Mouse (Mus musculus): ENCODE results near the gene Ffar2. TPM values are rescaled to one million over a fixed set of nuclear protein-coding genes. Genes with fewer than 3 reads are reported as not detected.
"Not testable (repeated sequence)": the region's sequence is repeated elsewhere in the genome, so short reads cannot be mapped to it uniquely, and the experiment has no call there.

Ffar2 gene
- polyA plus RNA-seq, 1 experiment from 2014 or later = not detected

DNA sequence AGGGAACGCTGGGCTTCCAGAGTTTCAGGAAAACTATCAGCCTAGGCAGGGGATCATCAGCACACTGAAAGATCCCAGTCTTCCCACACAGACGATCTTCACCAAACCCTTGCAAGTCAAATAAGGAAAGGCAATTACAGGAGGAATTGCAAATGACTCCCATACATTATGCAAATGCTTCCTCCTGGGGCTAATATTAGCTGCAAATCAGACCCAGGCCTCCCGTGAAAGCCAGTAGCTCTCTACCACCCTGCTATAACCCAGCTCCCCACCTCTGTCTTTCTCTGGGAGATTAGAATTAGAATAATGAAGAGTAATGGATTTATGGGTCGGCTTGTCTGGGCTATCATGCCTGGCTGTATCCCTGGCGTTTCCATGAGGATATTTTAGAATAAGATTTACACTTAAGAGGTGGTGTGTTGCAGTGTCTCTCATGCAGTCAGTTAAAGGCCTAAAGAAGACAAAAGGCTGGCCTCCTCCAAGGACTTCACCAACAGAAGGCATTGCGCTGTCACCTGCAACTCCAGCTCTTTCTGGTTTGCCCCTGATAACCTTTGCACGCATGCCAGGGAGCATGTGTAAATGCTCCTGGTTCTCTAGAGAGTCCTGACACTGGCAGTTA is 21.2 kb upstream of the Ffar2 start:
- Histone ChIP-seq H3K36me3 (no peaks in the 10 kb centered on the region), H3K27ac (no peak overlapping the region), H3K4me1 (no peaks in the 10 kb centered on the region), H3K4me2 (replicated peaks) (no peak overlapping the region), H3K4me3 (no peak overlapping the region), H3K9me3 (no peaks in the 10 kb centered on the region), H3K9ac (no peak overlapping the region), H3K27me3 (no peaks in the 10 kb centered on the region; the same call in 1 of the 2 replicates)
- WGBS = 44% methylated on average over 7 of the region's 7 CpGs
- no peak for ATAC-seq (ENCODE audit: insufficient number of reproducible peaks, insufficient read depth, low FRiP score, low TSS enrichment)

DNA sequence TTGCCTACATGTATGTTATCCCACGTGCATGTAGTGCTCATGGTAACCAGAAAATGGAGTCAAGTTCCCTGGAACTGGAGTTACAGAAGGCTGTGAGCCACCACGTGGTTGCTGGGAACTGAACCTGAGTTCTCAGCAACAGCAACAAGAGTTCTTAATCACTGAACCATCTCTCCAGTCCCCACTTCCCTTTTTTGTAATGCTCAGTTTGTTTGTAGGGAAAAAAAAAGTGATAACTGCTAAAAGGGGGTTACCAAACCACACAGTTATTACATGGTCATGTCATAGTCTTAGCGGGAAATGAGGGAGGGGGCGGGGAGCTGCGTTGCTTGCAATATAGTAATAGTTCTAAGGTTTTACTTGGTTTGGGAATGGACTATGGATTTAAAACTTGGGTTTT is 18.5 kb upstream of the Ffar2 start:
- Histone ChIP-seq H3K36me3 (no peaks in the 10 kb centered on the region), H3K9me3 (no peaks in the 10 kb centered on the region), H3K27ac (no peak overlapping the region), H3K9ac (no peak overlapping the region), H3K27me3 (no peaks in the 10 kb centered on the region), H3K4me3 (no peak overlapping the region), H3K4me2 (replicated peaks) (no peak overlapping the region), H3K4me1 (no peaks in the 10 kb centered on the region)
- no peak for ATAC-seq (ENCODE audit: insufficient number of reproducible peaks, insufficient read depth, low FRiP score, low TSS enrichment)
- 91% methylated on average over 5 of the region's 5 CpGs for WGBS

DNA sequence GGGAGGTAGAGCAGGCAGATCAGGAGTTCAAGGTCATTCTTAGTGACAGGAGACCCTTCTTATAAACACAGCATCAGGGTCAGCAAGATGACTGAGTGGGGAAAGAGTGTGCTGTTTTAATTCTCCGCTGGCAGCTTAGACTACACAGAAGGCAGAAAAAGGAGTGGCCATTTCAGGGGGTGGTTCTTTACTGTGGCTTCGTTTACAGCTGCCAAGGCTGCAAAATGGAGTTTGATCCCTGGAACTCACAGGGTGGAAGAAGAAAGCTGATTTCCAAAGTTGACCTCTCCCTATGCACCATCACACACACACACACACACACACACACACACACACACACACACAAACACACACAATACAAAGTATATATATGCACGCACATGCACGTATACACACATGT is 17.8 kb upstream of the Ffar2 start:
- no peaks in the 10 kb centered on the region for H3K4me1 ChIP-seq
- WGBS = 72% methylated on average over 4 of the region's 4 CpGs
- no peaks in the 10 kb centered on the region for H3K36me3 ChIP-seq
- no peak overlapping the region for H3K9ac ChIP-seq
- no peak overlapping the region for H3K4me2 ChIP-seq (replicated peaks)
- H3K9me3 ChIP-seq = no peaks in the 10 kb centered on the region
- no peak overlapping the region for H3K4me3 ChIP-seq
- ATAC-seq (ENCODE audit: insufficient number of reproducible peaks, insufficient read depth, low FRiP score, low TSS enrichment) = no peak
- H3K27ac ChIP-seq = no peak overlapping the region
- no peaks in the 10 kb centered on the region for H3K27me3 ChIP-seq

DNA sequence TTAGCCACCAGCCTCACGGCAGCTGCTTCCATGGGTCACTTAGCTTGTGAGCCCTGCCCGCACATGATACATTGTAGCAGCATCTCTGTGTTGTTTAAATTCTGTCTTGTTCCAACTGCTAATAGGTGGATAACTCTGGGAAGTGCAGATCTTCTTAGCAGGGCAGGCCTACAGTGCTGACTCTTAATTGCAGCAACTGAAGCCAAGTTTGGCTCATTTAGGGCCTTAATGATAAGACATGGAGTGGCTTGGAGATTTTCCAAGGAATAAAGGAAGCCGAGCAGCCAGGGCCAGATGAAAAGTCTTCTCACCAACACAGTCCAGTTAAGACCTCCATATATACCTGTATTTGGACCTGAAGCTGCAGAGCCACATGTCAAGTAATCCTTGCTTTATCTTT is 16.7 kb upstream of the Ffar2 start:
- Histone ChIP-seq H3K4me1 (no peaks in the 10 kb centered on the region), H3K9ac (no peak overlapping the region), H3K4me3 (no peak overlapping the region), H3K9me3 (no peaks in the 10 kb centered on the region), H3K4me2 (replicated peaks) (no peak overlapping the region), H3K27me3 (no peaks in the 10 kb centered on the region), H3K36me3 (no peaks in the 10 kb centered on the region), H3K27ac (no peak overlapping the region)
- 77% methylated on average over 3 of the region's 3 CpGs for WGBS
- ATAC-seq (ENCODE audit: insufficient number of reproducible peaks, insufficient read depth, low FRiP score, low TSS enrichment) = no peak

DNA sequence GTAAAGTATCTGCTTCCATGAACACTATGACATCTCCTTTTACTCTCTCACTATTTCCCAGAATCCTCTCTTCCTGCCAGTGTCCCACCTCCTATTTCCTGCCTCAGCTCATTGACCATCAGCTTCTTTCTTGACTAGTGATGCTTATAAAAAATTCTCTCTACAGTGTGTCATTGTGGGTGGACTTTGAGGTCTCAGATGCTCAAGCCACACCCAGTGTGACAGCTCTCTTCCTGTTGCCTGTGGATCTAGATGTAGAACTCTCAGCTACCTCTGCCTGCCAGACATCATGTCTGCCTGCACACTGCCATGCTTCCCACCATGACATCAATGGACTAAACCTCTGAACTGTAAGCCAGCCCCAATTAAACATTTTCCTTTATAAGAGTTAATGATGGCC is 13.7 kb upstream of the Ffar2 start:
- H3K4me3 ChIP-seq = no peak overlapping the region
- H3K36me3 ChIP-seq = no peaks in the 10 kb centered on the region
- no peak overlapping the region for H3K4me2 ChIP-seq (replicated peaks)
- no peaks in the 10 kb centered on the region for H3K27me3 ChIP-seq
- no peaks in the 10 kb centered on the region for H3K4me1 ChIP-seq
- H3K9me3 ChIP-seq = no peaks in the 10 kb centered on the region
- H3K9ac ChIP-seq = no peak overlapping the region
- ATAC-seq (ENCODE audit: insufficient number of reproducible peaks, insufficient read depth, low FRiP score, low TSS enrichment) = no peak
- no peak overlapping the region for H3K27ac ChIP-seq

DNA sequence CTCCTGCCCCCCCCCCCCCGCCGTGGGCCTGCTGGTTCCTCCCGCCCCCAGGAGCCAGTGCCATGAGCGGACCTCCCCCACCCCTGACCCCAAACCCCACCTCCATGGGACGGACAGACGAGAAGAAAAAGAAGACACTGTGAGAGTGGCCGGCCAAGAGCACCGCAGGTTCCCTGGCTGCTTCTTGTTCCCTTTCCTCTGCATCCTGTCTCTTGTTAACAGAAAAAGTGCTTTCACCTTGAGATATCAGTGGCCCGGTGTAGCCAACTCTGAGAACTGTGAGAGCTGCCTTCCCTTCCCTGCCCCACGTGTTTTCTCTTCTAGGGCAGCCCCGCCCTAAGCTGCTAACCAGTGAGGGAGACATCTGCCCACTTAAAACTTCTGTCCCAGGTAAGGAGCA is 9.1 kb upstream of the Ffar2 start:
- not testable (repeated sequence) for H3K9ac ChIP-seq; H3K4me1 ChIP-seq; H3K4me3 ChIP-seq; H3K36me3 ChIP-seq; ATAC-seq (ENCODE audit: insufficient number of reproducible peaks, insufficient read depth, low FRiP score, low TSS enrichment); H3K4me2 ChIP-seq (replicated peaks); H3K9me3 ChIP-seq; H3K27ac ChIP-seq; H3K27me3 ChIP-seq
- WGBS = 45% methylated on average over 7 of the region's 11 CpGs

DNA sequence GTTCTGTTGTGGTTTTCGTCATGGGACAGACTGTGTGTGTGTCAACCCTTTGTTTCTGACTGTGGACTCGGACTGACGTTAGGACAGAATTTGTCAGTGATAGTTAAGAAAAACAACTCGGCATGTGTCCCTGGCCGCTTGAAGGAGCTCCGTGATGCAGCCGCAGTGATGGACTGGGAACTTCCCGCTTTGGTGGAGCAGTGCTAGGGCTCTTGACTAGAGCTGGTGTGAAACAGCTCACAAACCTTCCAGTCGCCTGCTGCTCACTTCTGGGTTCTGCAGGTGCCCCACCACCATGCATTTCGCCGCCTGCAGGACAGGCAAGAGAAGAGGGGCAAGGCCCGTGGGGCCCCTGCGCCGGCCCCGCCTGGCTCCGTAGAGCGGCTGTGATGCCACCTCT is 8.7 kb upstream of the Ffar2 start:
- Histone ChIP-seq H3K27me3 (no peaks in the 10 kb centered on the region), H3K27ac (no peak overlapping the region), H3K4me2 (replicated peaks) (no peak overlapping the region), H3K9ac (no peak overlapping the region), H3K4me3 (no peak overlapping the region), H3K4me1 (no peaks in the 10 kb centered on the region), H3K36me3 (no peaks in the 10 kb centered on the region), H3K9me3 (no peaks in the 10 kb centered on the region)
- no peak for ATAC-seq (ENCODE audit: insufficient number of reproducible peaks, insufficient read depth, low FRiP score, low TSS enrichment)
- WGBS = 77% methylated on average over 17 of the region's 17 CpGs

DNA sequence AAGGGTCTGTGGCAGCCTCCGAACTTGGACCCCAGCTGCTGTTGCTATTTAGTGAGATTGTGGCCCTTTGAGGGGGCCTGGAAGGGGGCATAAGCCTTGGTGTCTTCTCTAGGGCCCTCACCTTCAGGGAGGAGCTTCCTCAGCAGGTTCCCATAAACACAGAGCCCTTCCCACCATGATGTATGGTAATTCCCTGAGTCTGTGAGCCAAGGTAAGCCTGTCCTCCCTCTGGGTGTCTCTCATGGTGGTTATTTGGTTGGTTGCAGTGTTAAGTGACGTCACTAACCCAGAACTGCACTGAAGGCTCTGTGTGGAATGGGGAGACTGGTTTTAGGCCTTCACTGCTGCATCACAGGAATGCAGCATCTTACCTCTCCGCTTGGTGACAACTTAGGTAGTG is 5.9 kb upstream of the Ffar2 start:
- no peak for ATAC-seq (ENCODE audit: insufficient number of reproducible peaks, insufficient read depth, low FRiP score, low TSS enrichment)
- H3K9ac ChIP-seq = no peak overlapping the region
- no peaks in the 10 kb centered on the region for H3K9me3 ChIP-seq
- H3K4me3 ChIP-seq = no peak overlapping the region
- H3K4me2 ChIP-seq (replicated peaks) = no peak overlapping the region
- no peaks in the 10 kb centered on the region for H3K4me1 ChIP-seq
- no peaks in the 10 kb centered on the region for H3K36me3 ChIP-seq
- 67% methylated on average over 3 of the region's 3 CpGs for WGBS
- H3K27ac ChIP-seq = no peak overlapping the region
- H3K27me3 ChIP-seq = no peaks in the 10 kb centered on the region

DNA sequence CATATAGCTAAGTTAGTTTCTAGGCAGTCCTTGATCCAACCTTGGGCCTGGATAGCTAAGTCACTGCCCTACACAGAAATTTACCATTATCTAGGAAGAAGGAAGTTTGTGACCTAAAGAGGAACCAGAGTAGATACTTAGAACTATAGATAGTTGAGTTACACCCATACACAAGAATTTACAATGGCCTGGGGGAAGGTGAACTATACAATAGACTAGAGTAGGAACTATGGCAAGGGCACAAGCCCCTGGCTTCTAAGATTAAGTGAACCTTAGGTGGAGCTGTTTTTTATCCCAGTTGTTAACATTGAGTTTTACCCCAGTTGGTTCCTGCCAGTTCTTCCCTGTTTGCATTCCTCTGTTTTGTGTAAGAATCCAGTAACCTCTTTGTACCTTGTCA is 5.3 kb upstream of the Ffar2 start:
- not testable (repeated sequence) for H3K9me3 ChIP-seq; H3K27me3 ChIP-seq; H3K4me1 ChIP-seq; H3K4me3 ChIP-seq; H3K4me2 ChIP-seq (replicated peaks); ATAC-seq (ENCODE audit: insufficient number of reproducible peaks, insufficient read depth, low FRiP score, low TSS enrichment); H3K9ac ChIP-seq; H3K36me3 ChIP-seq; H3K27ac ChIP-seq

DNA sequence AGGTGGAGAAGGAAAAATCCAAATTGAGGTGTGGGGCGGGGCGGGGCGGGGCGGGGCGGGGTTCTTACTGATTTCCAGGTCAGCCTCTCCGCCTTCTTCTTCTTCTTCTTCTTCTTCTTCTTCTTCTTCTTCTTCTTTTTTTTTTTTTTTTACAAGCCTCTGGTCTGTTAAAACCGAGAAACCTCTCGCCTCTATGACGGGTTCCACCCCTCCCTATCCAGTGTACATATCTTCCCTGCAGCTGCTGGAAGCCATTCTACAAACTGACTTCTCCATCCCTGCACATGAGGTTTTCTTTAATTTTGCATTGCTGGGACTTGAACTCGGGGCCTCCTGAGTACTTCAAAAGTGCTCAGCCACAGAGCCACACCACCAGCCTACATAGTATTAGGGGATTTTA is 3.1 kb upstream of the Ffar2 start:
- H3K9me3 ChIP-seq = no peaks in the 10 kb centered on the region
- no peak overlapping the region for H3K9ac ChIP-seq
- no peak for ATAC-seq (ENCODE audit: insufficient number of reproducible peaks, insufficient read depth, low FRiP score, low TSS enrichment)
- H3K27me3 ChIP-seq = no peaks in the 10 kb centered on the region
- WGBS = 83% methylated on average over 10 of the region's 10 CpGs
- H3K4me1 ChIP-seq = no peaks in the 10 kb centered on the region
- H3K4me3 ChIP-seq = no peak overlapping the region
- no peak overlapping the region for H3K27ac ChIP-seq
- no peak overlapping the region for H3K4me2 ChIP-seq (replicated peaks)
- no peaks in the 10 kb centered on the region for H3K36me3 ChIP-seq

DNA sequence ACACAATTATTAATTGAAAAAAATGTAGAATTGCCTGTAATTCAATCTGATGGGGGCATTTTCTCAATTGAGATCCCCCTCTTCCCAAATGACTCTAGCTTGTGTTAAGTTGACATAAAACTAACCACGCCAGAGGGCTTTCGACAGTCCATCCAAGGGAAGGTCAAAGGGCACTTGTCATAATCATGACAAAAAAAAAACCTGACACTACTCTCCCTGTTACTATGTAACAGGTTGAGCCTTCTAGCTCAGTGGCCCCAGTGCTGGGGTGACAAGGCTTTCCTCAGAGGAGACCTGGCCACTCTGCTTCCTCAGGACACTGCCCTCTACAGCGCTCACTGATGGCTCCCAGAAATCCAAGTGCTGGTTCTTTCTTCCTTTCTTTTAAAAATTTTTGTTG is 731 bp upstream of the Ffar2 start:
- H3K4me1 ChIP-seq = 0 out of 2 replicates have a peak, but pooled peaks cover 9% of the 10 kb centered on the region
- no peak overlapping the region for H3K4me3 ChIP-seq
- H3K9ac ChIP-seq = no peak overlapping the region
- H3K36me3 ChIP-seq = no peaks in the 10 kb centered on the region
- H3K27me3 ChIP-seq = no peaks in the 10 kb centered on the region
- no peak overlapping the region for H3K27ac ChIP-seq
- no peaks in the 10 kb centered on the region for H3K9me3 ChIP-seq
- no peak for ATAC-seq (ENCODE audit: insufficient number of reproducible peaks, insufficient read depth, low FRiP score, low TSS enrichment)
- no peak overlapping the region for H3K4me2 ChIP-seq (replicated peaks)
- 82% methylated on average over 3 of the region's 3 CpGs for whole genome bisulfite sequencing

DNA sequence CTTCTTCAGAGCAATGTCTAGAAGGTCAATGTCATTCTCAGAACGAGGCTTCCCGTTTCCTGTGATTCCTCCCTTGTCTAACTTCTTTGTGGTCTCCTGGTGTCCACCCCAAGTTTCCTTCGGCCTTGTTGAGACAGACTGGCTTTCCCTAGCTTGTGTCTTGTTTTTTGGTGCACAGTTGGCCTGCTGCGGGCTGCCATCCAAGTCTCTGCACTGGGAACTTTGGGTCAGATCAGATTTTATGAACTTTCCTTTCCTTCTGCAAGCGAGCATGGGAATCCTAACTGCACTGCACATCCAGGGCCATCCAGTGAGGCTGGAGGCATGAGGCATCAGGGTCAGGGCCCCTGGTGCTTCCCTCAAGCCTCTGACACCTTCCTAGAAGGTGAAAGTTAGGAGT is 2.0 kb downstream of the Ffar2 start:
- Histone ChIP-seq H3K27ac (no peak overlapping the region), H3K9ac (no peak overlapping the region; the same call in 1 of the 2 replicates), H3K4me3 (no peak overlapping the region), H3K36me3 (no peaks in the 10 kb centered on the region), H3K4me2 (replicated peaks) (no peak overlapping the region), H3K9me3 (no peaks in the 10 kb centered on the region), H3K27me3 (no peaks in the 10 kb centered on the region), H3K4me1 (0 out of 2 replicates have a peak, but pooled peaks cover 9% of the 10 kb centered on the region)
- ATAC-seq (ENCODE audit: insufficient number of reproducible peaks, insufficient read depth, low FRiP score, low TSS enrichment) = no peak
- 65% methylated on average over 5 of the region's 5 CpGs for WGBS
